Mouse (Mus musculus) kidney, adult 2 months (tissue): ENCODE data around the gene Otop2. TPM values are rescaled to one million over a fixed set of nuclear protein-coding genes. Genes with fewer than 3 reads are reported as not detected.

Experiments
- DNase-seq: peaks from one replicate; pipeline ENCODE4 v3.0.0; 2021
- H3K27ac ChIP-seq: fragments of 200-500 bp; 2 replicates; pipeline ENCODE4 v1.5.1; 2012; ENCODE audit warnings: low read depth, low read length, control low read depth, inconsistent platforms; ENCODE audit not compliant: insufficient read depth
- H3K27me3 ChIP-seq: fragments of 200-500 bp; replicated peaks from 2 replicates; pipeline ENCODE4 v1.6.1; 2012; ENCODE audit warnings: mild to moderate bottlenecking, moderate library complexity, low read length, inconsistent platforms; ENCODE audit not compliant: control insufficient read depth, insufficient read depth
- H3K36me3 ChIP-seq: fragments of 200-500 bp; 2 replicates; pipeline ENCODE4 v1.6.1; 2012; ENCODE audit warnings: mild to moderate bottlenecking, moderate library complexity, low read length, inconsistent platforms; ENCODE audit not compliant: control insufficient read depth, insufficient read depth
- H3K4me1 ChIP-seq: fragments of 200-500 bp; 2 replicates; pipeline ENCODE4 v1.6.1; 2011; ENCODE audit warnings: low read length; ENCODE audit not compliant: control insufficient read depth, insufficient read depth
- H3K4me3 ChIP-seq: fragments of 200-500 bp; 2 replicates; pipeline ENCODE4 v1.5.1; 2011; ENCODE audit warnings: mild to moderate bottlenecking, low read depth, low read length, control low read depth; ENCODE audit not compliant: insufficient read depth
- CTCF ChIP-seq: fragments of 200-500 bp; conservative IDR thresholded peaks from 2 replicates; pipeline ENCODE4 v1.5.1; 2011; ENCODE audit warnings: low read depth, mild to moderate bottlenecking, control low read depth, low read length, moderate library complexity, mixed read lengths; ENCODE audit not compliant: insufficient read depth, insufficient read length
- POLR2A ChIP-seq: fragments of 200-500 bp; IDR thresholded peaks from one replicate; pipeline ENCODE4 v1.6.1; 2011; ENCODE audit warnings: low read depth, low read length, control low read depth
- WGBS: fragments of 180-500 bp; shearing (Covaris S2); methylation state at CpG from one replicate; pipeline ENCODE4 v1.1.7; 2018; 5-methylcytosine and 5-hydroxymethylcytosine counted together
- polyA plus RNA-seq: library from polyadenylated mRNA; depleted of rRNA; stranded (reverse); fragments of >200 nt; gene quantifications from 2 replicates; pipeline ENCODE4 v1.2.3, GENCODE M21; 2012; rRNA removed

Gene Otop2
- polyA plus RNA-seq, 1 experiment, result not detected

DNA sequence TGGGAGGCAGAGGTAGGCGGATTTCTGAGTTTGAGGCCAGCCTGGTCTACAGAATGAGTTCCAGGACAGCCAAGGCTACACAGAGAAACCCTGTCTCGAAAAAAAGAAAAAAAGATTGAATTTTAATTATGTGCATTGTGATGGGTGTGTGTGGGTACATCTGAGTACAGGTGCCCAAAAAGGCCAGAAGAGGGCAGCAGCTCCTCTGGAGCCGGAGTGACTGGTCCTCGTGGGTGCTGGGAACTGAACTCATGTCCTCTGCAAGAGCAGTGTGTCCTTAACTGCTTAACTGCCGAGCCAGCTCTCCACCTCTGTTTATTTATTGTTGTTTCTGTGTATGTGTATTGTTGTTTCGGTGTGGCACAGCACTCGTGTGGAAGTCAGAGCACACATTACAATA is 70.9 kb downstream of the Otop2 start:
- no peak for DNase-seq
- Histone ChIP-seq H3K27me3 (no peaks in the 10 kb centered on the region), H3K4me1 (peaks cover 5% of the 10 kb centered on the region), H3K27ac (no peak overlapping the region), H3K4me3 (no peak overlapping the region), H3K36me3 (no peaks in the 10 kb centered on the region)
- 92% methylated on average over 7 of the region's 7 CpGs for WGBS
- TF ChIP-seq POLR2A (no peak), CTCF (no peak)

DNA sequence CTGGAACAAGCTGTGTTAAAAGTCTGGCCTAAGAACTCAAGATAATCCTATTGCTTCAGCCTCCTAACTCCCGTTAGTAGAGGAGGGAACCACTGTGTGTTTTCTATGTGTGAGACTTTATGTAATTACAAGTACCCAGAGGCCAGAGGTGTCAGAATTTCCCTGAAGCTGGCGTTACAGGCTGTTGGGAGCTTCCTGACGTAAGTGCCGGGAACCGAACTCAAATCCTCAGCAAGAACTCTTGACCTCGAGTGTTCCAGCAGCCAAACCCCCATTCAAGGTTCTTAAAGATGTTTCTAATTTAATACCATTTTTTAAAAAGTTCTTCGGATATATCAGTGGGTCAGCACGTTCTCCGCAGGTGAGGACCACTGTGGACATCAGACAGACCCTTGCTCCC is 74.3 kb downstream of the Otop2 start:
- 35% methylated on average over 9 of the region's 9 CpGs for WGBS

More for the DNA sequence above, 74.3 kb downstream of the Otop2 start:
- Histone ChIP-seq H3K4me3 (no peak overlapping the region; the same call in 1 of the 2 replicates), H3K27ac (peak overlapping the region; percentile 25), H3K36me3 (no peaks in the 10 kb centered on the region), H3K27me3 (no peaks in the 10 kb centered on the region), H3K4me1 (no peaks in the 10 kb centered on the region)
- no peak for TF ChIP-seq POLR2A
- no peak for TF ChIP-seq CTCF
- no peak for DNase-seq

Other genes starting within 250 kb of the Otop2 start
- gene Cd300e, start 245.0 kb upstream of the Otop2 start, polyA plus RNA-seq, result 0.12 and 0.13 TPM in 2 replicates
- 0.42 and 1.1 TPM in 2 replicates for gene Rab37, start 215.7 kb upstream of the Otop2 start, polyA plus RNA-seq
- 0.29 and 1.2 TPM in 2 replicates for gene Cd300lf, start 173.2 kb upstream of the Otop2 start, polyA plus RNA-seq
- 229 and 239 TPM in 2 replicates for gene Slc9a3r1, start 143.8 kb upstream of the Otop2 start, polyA plus RNA-seq
- 13.0 and 14.8 TPM in 2 replicates for gene Tmem104, start 119.7 kb upstream of the Otop2 start, polyA plus RNA-seq
- gene Nat9, start 119.3 kb upstream of the Otop2 start, polyA plus RNA-seq, result 32.4 and 35.3 TPM in 2 replicates
- gene Grin2c, start 39.9 kb upstream of the Otop2 start, polyA plus RNA-seq, result 0.34 and 0.42 TPM in 2 replicates
- 18.0 and 21.0 TPM in 2 replicates for gene Fdxr, start 30.1 kb upstream of the Otop2 start, polyA plus RNA-seq
- gene Fads6, start 9.5 kb upstream of the Otop2 start, polyA plus RNA-seq, result 14.0 and 18.1 TPM in 2 replicates
- 0.04 and 0.05 TPM in 2 replicates for gene Ush1g, start 14.9 kb downstream of the Otop2 start, polyA plus RNA-seq
- 0.07 and 0.13 TPM in 2 replicates for gene Otop3, start 27.6 kb downstream of the Otop2 start, polyA plus RNA-seq
- 5.4 and 6.1 TPM in 2 replicates for gene Hid1, start 60.6 kb downstream of the Otop2 start, polyA plus RNA-seq
- gene Cdr2l, start 74.8 kb downstream of the Otop2 start, polyA plus RNA-seq, result 5.3 and 5.6 TPM in 2 replicates
- 145 and 146 TPM in 2 replicates for gene Mrpl58, start 96.6 kb downstream of the Otop2 start, polyA plus RNA-seq
- 296 and 478 TPM in 2 replicates for gene Atp5h, start 112.8 kb downstream of the Otop2 start, polyA plus RNA-seq
- 35.4 and 37.8 TPM in 2 replicates for gene Kctd2, start 113.0 kb downstream of the Otop2 start, polyA plus RNA-seq
- 0.28 and 0.37 TPM in 2 replicates for gene Trim80, start 133.4 kb downstream of the Otop2 start, polyA plus RNA-seq
- 31.1 and 42.8 TPM in 2 replicates for gene Slc16a5, start 155.3 kb downstream of the Otop2 start, polyA plus RNA-seq
- 6.8 and 7.3 TPM in 2 replicates for gene Armc7, start 168.5 kb downstream of the Otop2 start, polyA plus RNA-seq
- gene Nt5c, start 184.7 kb downstream of the Otop2 start, polyA plus RNA-seq, result 47.6 and 50.5 TPM in 2 replicates
- 62.9 and 64.9 TPM in 2 replicates for gene Jpt1, start 207.2 kb downstream of the Otop2 start, polyA plus RNA-seq
- 48.4 and 85.2 TPM in 2 replicates for gene Sumo2, start 229.1 kb downstream of the Otop2 start, polyA plus RNA-seq